Mouse (Mus musculus): ENCODE data around the gene Tbc1d24. TPM values are rescaled to one million over a fixed set of nuclear protein-coding genes. Genes with fewer than 3 reads are reported as not detected.

Gene Tbc1d24
- total RNA-seq, 2 experiments from 2014 or later = 61.2 to 66.1 TPM

- DNase-seq (ENCODE audit: low spot score in 2 of 2) = peak in 1 of 2 experiments; percentile 9
- Histone ChIP-seq H3K27ac (peak overlapping the region; percentile 97), H3K4me3 (peak overlapping the region; percentile 50)
- no peak for TF ChIP-seq CTCF (conservative IDR thresholded peaks at IDR 0.05)
These were observed 2.6 kb upstream of the Tbc1d24 start for GRCm38 (mm10) chr17:24207768-24208640.

DNA sequence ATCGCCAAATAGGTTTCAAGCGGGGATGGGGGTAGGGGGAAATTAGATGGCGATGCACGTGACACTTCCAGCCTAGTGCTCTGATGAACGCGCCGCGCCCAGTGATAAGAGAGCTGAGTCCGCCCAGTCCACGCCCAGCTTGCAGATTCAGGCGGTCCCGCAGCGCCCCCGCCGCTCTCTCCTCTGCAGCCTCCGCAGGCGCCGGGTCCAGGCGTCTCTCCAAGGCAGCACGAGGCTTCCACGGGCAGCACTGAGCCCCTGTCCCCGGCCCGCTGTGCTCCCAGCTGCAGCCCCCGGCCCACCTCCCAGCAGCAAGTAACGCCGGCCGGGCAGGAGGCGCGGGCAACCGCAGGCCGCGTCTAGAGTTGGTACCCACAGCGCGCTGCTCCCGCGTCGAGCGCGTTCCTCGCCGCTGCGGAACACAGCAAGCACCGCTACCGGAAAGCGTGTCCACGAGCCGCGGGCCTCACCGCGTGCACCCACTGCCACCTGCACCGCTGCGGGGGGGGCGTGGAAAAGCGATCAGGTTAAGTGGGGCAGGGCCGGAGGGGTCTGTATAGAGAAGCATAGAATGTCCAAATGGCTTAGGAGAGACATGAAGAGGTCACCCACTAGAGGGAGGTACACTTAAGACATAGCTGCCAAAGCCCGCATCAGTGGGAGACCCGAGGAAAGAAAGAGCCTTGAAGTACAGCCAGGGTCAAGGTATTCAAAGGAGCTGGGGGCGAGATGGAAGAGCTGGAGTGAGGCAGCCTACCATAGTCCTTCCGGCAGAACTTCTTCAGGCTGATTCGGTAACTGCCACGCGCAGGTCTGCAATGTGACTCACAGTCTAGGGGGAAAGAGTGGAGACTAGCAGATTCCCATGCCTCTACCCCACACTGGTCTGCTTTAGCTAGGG is 1.3 kb upstream of the Tbc1d24 start:
- Histone ChIP-seq H3K27ac (peak overlapping the region; percentile 97), H3K4me3 (peak overlapping the region; percentile 87)
- DNase-seq (ENCODE audit: low spot score in 2 of 2) = peak; percentile 67 to 78
- TF ChIP-seq CTCF (conservative IDR thresholded peaks at IDR 0.05) = peak; percentile 38

DNA sequence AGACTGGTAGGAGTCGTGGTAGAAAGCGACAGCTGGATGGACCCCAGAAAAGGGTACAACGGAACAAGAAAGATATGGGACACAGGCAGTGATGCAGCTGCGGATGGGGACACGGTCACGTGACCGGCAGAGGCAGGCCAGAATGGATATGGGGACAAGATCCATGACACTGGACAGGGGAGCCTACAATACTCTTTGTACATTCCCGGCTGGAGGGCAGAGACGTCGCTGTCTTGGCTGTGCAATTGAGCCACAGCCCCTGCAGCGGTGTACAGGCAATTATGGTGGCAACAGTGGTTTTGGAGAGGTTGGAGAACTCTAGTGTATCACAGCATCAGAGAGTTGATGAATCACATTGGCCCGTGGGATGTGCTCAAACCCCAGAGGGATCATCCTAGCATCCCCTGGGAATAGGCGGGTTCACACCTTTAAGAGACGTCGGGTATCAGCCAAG is 573 bp upstream of the Tbc1d24 start:
- Histone ChIP-seq H3K27ac (peak overlapping the region; percentile 97), H3K4me3 (peak overlapping the region; percentile 87)
- no peak for TF ChIP-seq CTCF (conservative IDR thresholded peaks at IDR 0.05)
- no peak for DNase-seq (ENCODE audit: low spot score in 2 of 2)

- TF ChIP-seq CTCF (conservative IDR thresholded peaks at IDR 0.05) = no peak
- peak overlapping the region; percentile 97 for H3K27ac ChIP-seq
- no peak for DNase-seq (ENCODE audit: low spot score in 2 of 2)
- peak overlapping the region; percentile 87 for H3K4me3 ChIP-seq
These were observed 516 bp downstream of the Tbc1d24 start for GRCm38 (mm10) chr17:24204846-24205245.

DNA sequence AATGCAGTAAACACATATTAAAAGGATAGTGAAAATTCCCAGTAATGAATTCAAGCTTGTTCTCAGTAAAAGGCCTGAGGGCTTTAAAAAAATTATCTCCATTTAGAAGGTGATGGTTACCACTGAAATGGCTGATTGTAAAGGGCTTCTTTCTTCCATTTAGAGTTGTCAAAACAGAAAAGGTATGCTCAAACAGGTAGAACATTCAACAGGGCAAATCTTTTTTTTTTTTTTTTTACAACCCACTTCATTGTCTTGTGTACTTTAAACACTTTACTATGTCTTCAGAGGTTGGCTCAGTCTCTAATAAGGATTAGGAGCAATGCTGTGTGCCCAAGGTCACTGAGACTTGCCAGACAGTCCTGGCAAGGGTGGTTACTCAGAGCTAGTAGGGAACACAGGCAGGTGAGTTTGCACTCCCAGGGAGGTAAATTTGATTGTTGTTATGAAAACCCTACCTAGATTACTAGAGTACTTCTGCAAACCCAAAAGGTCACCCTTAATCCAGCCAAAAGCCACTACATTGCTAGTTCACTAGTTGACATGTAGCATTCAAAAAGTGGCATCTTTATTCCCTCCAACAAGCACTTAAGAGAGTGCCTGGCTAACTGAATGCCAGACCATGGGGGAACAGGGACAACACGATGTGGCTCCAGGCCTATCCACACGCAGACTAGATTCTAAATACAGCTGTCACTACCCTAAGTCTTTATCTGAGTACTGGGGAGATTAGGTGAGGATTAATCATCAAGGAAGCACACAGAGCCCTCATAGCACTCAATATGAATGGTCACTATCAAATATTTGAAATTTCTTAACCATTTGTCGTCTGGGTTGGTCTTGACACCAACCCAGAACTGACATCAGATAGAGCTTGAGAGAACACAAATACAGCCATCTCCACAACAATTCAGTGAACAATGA is 1.5 kb downstream of the Tbc1d24 start:
- no peak for TF ChIP-seq CTCF (conservative IDR thresholded peaks at IDR 0.05)
- Histone ChIP-seq H3K4me3 (peak overlapping the region; percentile 87), H3K27ac (peak overlapping the region; percentile 97)
- no peak for DNase-seq (ENCODE audit: low spot score in 2 of 2)

- no peak for DNase-seq (ENCODE audit: low spot score in 2 of 2)
- TF ChIP-seq CTCF (conservative IDR thresholded peaks at IDR 0.05) = no peak
- no peak overlapping the region; the same call in 1 of the 2 replicates for H3K27ac ChIP-seq
- no peak overlapping the region; the same call in 1 of the 2 replicates for H3K4me3 ChIP-seq
These were observed 2.3 kb downstream of the Tbc1d24 start for GRCm38 (mm10) chr17:24203068-24203467.

DNA sequence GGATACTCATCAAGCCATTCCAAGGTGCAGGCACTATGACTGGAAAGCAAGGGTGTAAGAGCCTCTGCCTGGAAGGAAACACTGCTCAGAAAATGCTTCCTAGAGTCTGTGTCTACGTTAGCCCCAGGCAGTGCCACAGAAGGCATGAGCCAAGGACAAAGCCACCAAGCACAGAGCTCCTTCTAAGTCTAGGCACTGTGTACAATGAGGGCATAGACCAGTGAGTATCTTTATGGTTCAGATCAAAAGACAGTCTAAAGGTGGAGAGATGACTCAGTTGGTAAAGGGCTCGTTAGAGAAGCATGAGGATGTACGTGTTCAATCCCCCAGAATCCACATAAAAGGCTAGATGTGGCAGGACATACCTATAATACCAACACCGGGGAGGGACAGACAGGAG is 4.3 kb downstream of the Tbc1d24 start:
- Histone ChIP-seq H3K27ac (peak overlapping the region; percentile 82; the same call in 1 of the 2 replicates), H3K4me3 (no peak overlapping the region)
- DNase-seq (ENCODE audit: low spot score in 2 of 2) = no peak
- no peak for TF ChIP-seq CTCF (conservative IDR thresholded peaks at IDR 0.05)

- Histone ChIP-seq H3K4me3 (no peak overlapping the region), H3K27ac (peak overlapping the region; percentile 82)
- no peak for DNase-seq (ENCODE audit: low spot score in 2 of 2)
- TF ChIP-seq CTCF (conservative IDR thresholded peaks at IDR 0.05) = no peak
These were observed 5.6 kb downstream of the Tbc1d24 start for GRCm38 (mm10) chr17:24199741-24200140.

GRCm38 (mm10) chr17:24199252-24199651 is 6.1 kb downstream of the Tbc1d24 start:
- peak; percentile 74 to 80 for DNase-seq (ENCODE audit: low spot score in 2 of 2)
- Histone ChIP-seq H3K27ac (peak overlapping the region; percentile 82), H3K4me3 (no peak overlapping the region; the same call in 1 of the 2 replicates)
- TF ChIP-seq CTCF (conservative IDR thresholded peaks at IDR 0.05) = no peak

DNA sequence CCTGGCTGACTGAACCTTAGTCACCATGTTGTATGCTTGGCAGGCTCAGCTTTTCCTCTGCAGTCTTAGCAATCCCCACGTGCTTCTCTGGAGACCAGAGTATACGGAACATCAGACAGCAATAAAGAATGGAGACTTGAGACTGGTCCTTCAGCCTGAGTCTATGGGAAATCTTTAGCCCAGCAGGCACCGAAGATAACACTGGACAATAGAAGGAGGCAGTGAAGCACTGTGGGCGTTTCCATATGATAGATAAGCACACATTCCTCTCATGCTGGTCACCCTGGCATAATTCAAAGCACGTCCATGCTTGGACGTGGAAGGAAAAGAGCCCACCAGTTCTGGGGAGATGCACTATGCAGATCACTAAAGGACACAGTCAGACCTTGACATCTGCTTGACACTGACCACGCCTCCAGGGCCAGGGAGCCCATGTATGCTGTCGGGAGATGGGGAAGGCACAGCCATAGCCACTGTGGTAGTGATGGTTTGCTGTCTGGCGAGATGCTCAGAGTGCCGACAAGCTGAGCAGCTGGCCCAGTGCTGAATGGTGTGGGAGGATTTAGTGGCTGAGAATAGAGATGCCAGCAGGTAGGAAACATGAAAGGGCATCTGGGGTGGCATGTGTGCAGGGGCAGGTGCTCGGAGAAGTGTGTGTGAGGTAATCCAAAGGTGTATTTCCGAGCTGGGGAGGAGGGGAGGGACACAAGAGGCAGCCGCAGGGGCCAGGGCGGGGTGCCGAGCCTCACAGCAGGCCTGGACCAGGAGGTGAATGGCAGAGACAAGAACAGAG is 8.1 kb downstream of the Tbc1d24 start:
- DNase-seq (ENCODE audit: low spot score in 2 of 2) = peak in 1 of 2 experiments; percentile 45
- H3K27ac ChIP-seq = peak overlapping the region; percentile 82

GRCm38 (mm10) chr17:24195349-24195748 is 10.0 kb downstream of the Tbc1d24 start:
- 0 out of 2 replicates have a peak, but pooled peaks have one; percentile 11 for TF ChIP-seq CTCF (conservative IDR thresholded peaks at IDR 0.05)
- DNase-seq (ENCODE audit: low spot score in 2 of 2) = no peak

More for the DNA sequence above, 8.1 kb downstream of the Tbc1d24 start:
- no peak for TF ChIP-seq CTCF (conservative IDR thresholded peaks at IDR 0.05)
- H3K4me3 ChIP-seq = no peak overlapping the region

More at GRCm38 (mm10) chr17:24195349-24195748, 10.0 kb downstream of the Tbc1d24 start:
- H3K4me3 ChIP-seq = no peak overlapping the region
- no peak overlapping the region for H3K27ac ChIP-seq

Measured in layer of hippocampus, adult 2 months (tissue).